Mouse (Mus musculus): Measurements from ENCODE around the gene Gm20815. TPM values are rescaled to one million over a fixed set of nuclear protein-coding genes. Genes with fewer than 3 reads are reported as not detected.

Gm20815 gene
- not detected for polyA plus RNA-seq (2017; shearing (Covaris generic))

GRCm38 (mm10) chrY:8835069-8835468 is at the start of gene Gm20815:
Gm20815 (minus strand) TSS chrY:8835169.

Measured in activated CD4-positive, CD25-positive, alpha-beta regulatory T cell, adult 9 weeks (primary cell).